Mouse (Mus musculus): ENCODE results near the gene Camkmt.

DNA sequence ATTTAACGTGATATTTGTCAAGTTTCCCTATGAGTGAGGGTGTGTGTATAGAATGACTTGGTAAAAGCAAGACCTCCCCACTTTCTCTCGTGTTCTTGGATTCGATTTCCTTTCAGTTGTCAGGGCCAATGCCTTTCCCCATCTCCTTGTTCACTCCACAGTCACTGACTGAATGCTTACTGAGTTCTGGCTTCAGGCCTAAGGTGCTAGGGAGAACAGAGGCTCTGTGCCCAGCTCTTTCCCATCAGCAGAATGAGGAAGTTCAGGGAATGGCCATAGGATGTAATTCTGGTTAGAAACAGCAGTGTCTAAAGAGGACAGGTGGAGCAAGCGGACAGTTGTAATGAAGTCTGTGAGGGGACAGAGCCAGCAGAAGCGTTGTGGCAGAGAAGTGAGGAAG, 252.1 kb downstream of the Camkmt start:
- TF ChIP-seq CTCF (IDR thresholded peaks at IDR 0.05; ENCODE audit: borderline replicate concordance, insufficient read depth, low read length) (no peak), POLR2A (IDR thresholded peaks at IDR 0.05; ENCODE audit: low read depth, low read length) (no peak)

Data from embryonic fibroblast, embryonic 13.5 days (primary cell).